In genomic region chr2:52578846-52579245, GRCm38 (mm10) we compare ENCODE assay signal across 10 mouse cellular contexts.
DNase-seq lines count a peak whose midpoint lies in the region; ATAC-seq and TF ChIP-seq lines count a peak whose summit lies in the region.
"Had no signal": no experiment of that assay in that cellular context is flagged by ENCODE, and none has a peak within 500 bp of the region (broad histone marks: within the 10 kb centered on the region; RNA-seq: fewer than 3 reads in every experiment).

No protein-coding gene starts in this region.

- TF ChIP-seq CTCF in forebrain, postnatal 0 days (IDR thresholded peaks at IDR 0.05; ENCODE audit: low read depth): no peak

- H3K27me3 ChIP-seq in forebrain, postnatal 0 days (ENCODE audit: insufficient read depth, low read length): no peaks in the 10 kb centered on the region
- H3K27me3 ChIP-seq in forebrain, embryonic 10.5 days (ENCODE audit: poor library complexity, severe bottlenecking): no peaks in the 10 kb centered on the region
- H3K27me3 ChIP-seq in lung, embryonic 16.5 days (ENCODE audit: control insufficient read depth, insufficient read depth, low read depth, low read length): no peaks in the 10 kb centered on the region
- H3K27me3 ChIP-seq in neural tube, embryonic 15.5 days (replicated peaks): no peaks in the 10 kb centered on the region
- H3K27me3 ChIP-seq: liver, embryonic 15.5 days had no signal

- WGBS in forebrain, postnatal 0 days: 30% methylated on average over 3 of the region's 3 CpGs
- 66% methylated on average over 3 of the region's 3 CpGs for WGBS in forebrain, embryonic 10.5 days
- 28% methylated on average over 3 of the region's 3 CpGs for WGBS in lung, embryonic 16.5 days
- WGBS in neural tube, embryonic 15.5 days: 38% methylated on average over 3 of the region's 3 CpGs

- no peaks in the 10 kb centered on the region for H3K4me1 ChIP-seq in forebrain, postnatal 0 days (ENCODE audit: insufficient read depth)
- H3K4me1 ChIP-seq in forebrain, embryonic 10.5 days: peaks cover 11% of the 10 kb centered on the region
- H3K4me1 ChIP-seq in lung, embryonic 16.5 days (replicated peaks; ENCODE audit: control insufficient read depth, insufficient read depth, low read length): peaks cover 8% of the 10 kb centered on the region; the same call in 1 of the 2 replicates
- H3K4me1 ChIP-seq in neural tube, embryonic 15.5 days: peaks cover 7% of the 10 kb centered on the region; the same call in 1 of the 2 replicates

- no peak overlapping the region for H3K4me2 ChIP-seq in forebrain, postnatal 0 days (ENCODE audit: low read depth)
- H3K4me2 ChIP-seq in lung, embryonic 16.5 days (ENCODE audit: low read depth, low read length): no peak overlapping the region
- no peak overlapping the region for H3K4me2 ChIP-seq in neural tube, embryonic 15.5 days
- H3K4me2 ChIP-seq: liver, embryonic 15.5 days had no signal

- no peak overlapping the region for H3K9ac ChIP-seq in forebrain, postnatal 0 days
- H3K9ac ChIP-seq in lung, embryonic 16.5 days (ENCODE audit: low read length): no peak overlapping the region
- H3K9ac ChIP-seq in neural tube, embryonic 15.5 days (replicated peaks): no peak overlapping the region
- H3K9ac ChIP-seq: liver, embryonic 15.5 days had no signal

- no peaks in the 10 kb centered on the region for H3K36me3 ChIP-seq in forebrain, postnatal 0 days (ENCODE audit: insufficient read depth)
- no peaks in the 10 kb centered on the region for H3K36me3 ChIP-seq in forebrain, embryonic 10.5 days (replicated peaks)
- H3K36me3 ChIP-seq in lung, embryonic 16.5 days (ENCODE audit: control insufficient read depth, insufficient read depth, low read length): no peaks in the 10 kb centered on the region
- H3K36me3 ChIP-seq in neural tube, embryonic 15.5 days: no peaks in the 10 kb centered on the region
- H3K36me3 ChIP-seq: liver, embryonic 15.5 days had no signal

- no peaks in the 10 kb centered on the region for H3K9me3 ChIP-seq in forebrain, postnatal 0 days (ENCODE audit: low read length)
- no peaks in the 10 kb centered on the region for H3K9me3 ChIP-seq in forebrain, embryonic 10.5 days
- H3K9me3 ChIP-seq in lung, embryonic 16.5 days (ENCODE audit: control insufficient read depth, low read length): no peaks in the 10 kb centered on the region
- no peaks in the 10 kb centered on the region for H3K9me3 ChIP-seq in neural tube, embryonic 15.5 days (replicated peaks)
- H3K9me3 ChIP-seq: liver, embryonic 15.5 days had no signal

- no peak overlapping the region for H3K27ac ChIP-seq in forebrain, postnatal 0 days (ENCODE audit: low read depth, low read length)
- no peak overlapping the region for H3K27ac ChIP-seq in forebrain, embryonic 10.5 days
- H3K27ac ChIP-seq in lung, embryonic 16.5 days (ENCODE audit: low read length): peak overlapping the region; percentile 51
- no peak overlapping the region for H3K27ac ChIP-seq in neural tube, embryonic 15.5 days (replicated peaks)
- H3K27ac ChIP-seq: liver, embryonic 15.5 days had no signal

- DNase-seq in forebrain, postnatal 0 days: peak; percentile 13
- no peak for DNase-seq in forebrain, embryonic 10.5 days (ENCODE audit: extremely low spot score, low spot score)
- DNase-seq in adipocyte (ENCODE audit: low spot score): peak; percentile 49
- peak; percentile 84 for DNase-seq in gastrocnemius, postnatal 25 days
- no peak for DNase-seq in layer of hippocampus, adult 18-20 months (ENCODE audit: low spot score in 2 of 2)
- no peak for DNase-seq in layer of hippocampus, postnatal 36 days

- H3K4me3 ChIP-seq in forebrain, postnatal 0 days (ENCODE audit: low read depth, low read length): no peak overlapping the region
- H3K4me3 ChIP-seq in forebrain, embryonic 10.5 days: no peak overlapping the region
- H3K4me3 ChIP-seq in lung, embryonic 16.5 days (ENCODE audit: low read length): no peak overlapping the region
- no peak overlapping the region for H3K4me3 ChIP-seq in neural tube, embryonic 15.5 days (replicated peaks)
- H3K4me3 ChIP-seq: liver, embryonic 15.5 days had no signal

- no peak for ATAC-seq in forebrain, postnatal 0 days
- peak; percentile 69 for ATAC-seq in lung, embryonic 16.5 days (ENCODE audit: low read depth)
- ATAC-seq in neural tube, embryonic 15.5 days (ENCODE audit: low FRiP score): no peak
- ATAC-seq: intestine, embryonic 16.5 days had no signal

Comparison
In these comparisons a context has a peak if more than half of its experiments do, and no peak if none do; other contexts are left out.
1. DNase-seq: peak in forebrain, postnatal 0 days (single experiment), adipocyte (single experiment) and gastrocnemius, postnatal 25 days (single experiment); none in forebrain, embryonic 10.5 days (single experiment), layer of hippocampus, adult 18-20 months (0 of 2) and layer of hippocampus, postnatal 36 days (0 of 2).